In genomic region chr7:73391518-73392321, GRCm38 (mm10) we compare ENCODE assay signal across 8 mouse cellular contexts. TPM values are rescaled to one million over a fixed set of nuclear protein-coding genes. Genes with fewer than 3 reads are reported as not detected.
DNase-seq lines count a peak whose midpoint lies in the region; ATAC-seq and TF ChIP-seq lines count a peak whose summit lies in the region.

No protein-coding gene starts in this region.

- H3K27ac ChIP-seq in cerebellum, adult 2 months (ENCODE audit: insufficient read depth, low read length), result peak overlapping the region; percentile 9; the same call in 1 of the 2 replicates
- H3K27ac ChIP-seq in forebrain, embryonic 10.5 days, result peak overlapping the region; percentile 98
- H3K27ac ChIP-seq in hindbrain, embryonic 10.5 days, result peak overlapping the region; percentile 94
- H3K27ac ChIP-seq in liver, embryonic 15.5 days (replicated peaks), result no peak overlapping the region
- peak overlapping the region; percentile 87 for H3K27ac ChIP-seq in neural tube, embryonic 15.5 days (replicated peaks)

- H3K36me3 ChIP-seq in forebrain, embryonic 10.5 days (replicated peaks), result peaks cover 56% of the 10 kb centered on the region
- peaks cover 65% of the 10 kb centered on the region for H3K36me3 ChIP-seq in hindbrain, embryonic 10.5 days
- H3K36me3 ChIP-seq in liver, embryonic 15.5 days (replicated peaks), result no peaks in the 10 kb centered on the region
- H3K36me3 ChIP-seq in neural tube, embryonic 15.5 days, result no peaks in the 10 kb centered on the region

- TF ChIP-seq CTCF in cerebellum, adult 2 months (IDR thresholded peaks at IDR 0.05; ENCODE audit: borderline replicate concordance, insufficient read depth, low read depth, low read length), result no peak

- peaks cover 3% of the 10 kb centered on the region; the same call in 1 of the 2 replicates for H3K4me1 ChIP-seq in cerebellum, adult 2 months (ENCODE audit: control insufficient read depth, insufficient read depth, low read length)
- H3K4me1 ChIP-seq in forebrain, embryonic 10.5 days, result peaks cover 76% of the 10 kb centered on the region
- peaks cover 86% of the 10 kb centered on the region for H3K4me1 ChIP-seq in hindbrain, embryonic 10.5 days (replicated peaks)
- H3K4me1 ChIP-seq in liver, embryonic 15.5 days (replicated peaks), result no peaks in the 10 kb centered on the region
- peaks cover 66% of the 10 kb centered on the region for H3K4me1 ChIP-seq in neural tube, embryonic 15.5 days

- no peaks in the 10 kb centered on the region for H3K27me3 ChIP-seq in cerebellum, adult 2 months (ENCODE audit: control insufficient read depth, insufficient read depth, low read length)
- 0 out of 2 replicates have a peak, but pooled peaks cover 7% of the 10 kb centered on the region for H3K27me3 ChIP-seq in forebrain, embryonic 10.5 days (ENCODE audit: poor library complexity, severe bottlenecking)
- no peaks in the 10 kb centered on the region; the same call in 1 of the 2 replicates for H3K27me3 ChIP-seq in hindbrain, embryonic 10.5 days (ENCODE audit: insufficient read depth, poor library complexity, severe bottlenecking)
- peaks cover 92% of the 10 kb centered on the region for H3K27me3 ChIP-seq in liver, embryonic 15.5 days
- no peaks in the 10 kb centered on the region for H3K27me3 ChIP-seq in neural tube, embryonic 15.5 days (replicated peaks)

- TF ChIP-seq POLR2A in cerebellum, adult 2 months (IDR thresholded peaks at IDR 0.05; ENCODE audit: borderline replicate concordance, insufficient read depth, low read length), result no peak

- peak overlapping the region; percentile 60 for H3K4me2 ChIP-seq in liver, embryonic 15.5 days
- peak overlapping the region; percentile 93 for H3K4me2 ChIP-seq in neural tube, embryonic 15.5 days

- peak overlapping the region; percentile 68 for H3K4me3 ChIP-seq in cerebellum, adult 2 months (replicated peaks; ENCODE audit: insufficient read depth, low read depth, low read length)
- H3K4me3 ChIP-seq in forebrain, embryonic 10.5 days, result peak overlapping the region; percentile 94
- peak overlapping the region; percentile 94 for H3K4me3 ChIP-seq in hindbrain, embryonic 10.5 days
- H3K4me3 ChIP-seq in liver, embryonic 15.5 days (replicated peaks), result peak overlapping the region; percentile 40
- H3K4me3 ChIP-seq in neural tube, embryonic 15.5 days (replicated peaks), result peak overlapping the region; percentile 60

- no peak for ATAC-seq in liver, embryonic 15.5 days (ENCODE audit: insufficient read depth)
- peak; percentile 22 for ATAC-seq in neural tube, embryonic 15.5 days (ENCODE audit: low FRiP score)

- peak in 1 of 2 experiments; percentile 27 for DNase-seq in cerebellum, adult 2 months
- no peak for DNase-seq in cerebellum, adult 9-10 months
- DNase-seq in Muller cell, postnatal 12 days (ENCODE audit: inconsistent ontology term), result peak; percentile 70
- DNase-seq in forebrain, embryonic 10.5 days (ENCODE audit: extremely low spot score, low spot score), result peak; percentile 55
- peak; percentile 69 for DNase-seq in hindbrain, embryonic 10.5 days (ENCODE audit: low spot score)
- no peak for DNase-seq in spleen, adult 18-20 months

- no peaks in the 10 kb centered on the region for H3K9me3 ChIP-seq in forebrain, embryonic 10.5 days
- H3K9me3 ChIP-seq in hindbrain, embryonic 10.5 days, result no peaks in the 10 kb centered on the region
- no peaks in the 10 kb centered on the region for H3K9me3 ChIP-seq in liver, embryonic 15.5 days (replicated peaks)
- no peaks in the 10 kb centered on the region for H3K9me3 ChIP-seq in neural tube, embryonic 15.5 days (replicated peaks)

- no peak overlapping the region for H3K9ac ChIP-seq in liver, embryonic 15.5 days
- H3K9ac ChIP-seq in neural tube, embryonic 15.5 days (replicated peaks), result peak overlapping the region; percentile 67

- 16% methylated on average over 39 of the region's 39 CpGs for WGBS in cerebellum, adult 2 months
- WGBS in forebrain, embryonic 10.5 days, result under 1% methylated on average over 39 of the region's 39 CpGs
- under 1% methylated on average over 39 of the region's 39 CpGs for WGBS in hindbrain, embryonic 10.5 days
- WGBS in liver, embryonic 15.5 days (ENCODE audit: insufficient replicate concordance), result under 1% methylated on average over 39 of the region's 39 CpGs
- under 1% methylated on average over 39 of the region's 39 CpGs for WGBS in neural tube, embryonic 15.5 days

RNA-seq across cellular contexts. Expression of gene Rgma, which starts 16.4 kb away (rescaled TPM):
- polyA plus RNA-seq in cerebellum, adult 2 months (2012; rRNA removed), result 33.5 and 33.6 TPM in 2 replicates
- 26.2 and 26.8 TPM in 2 replicates for polyA plus RNA-seq in forebrain, embryonic 10.5 days (2016; fragmentation: Nextera tagmentation; extraction: Ambion mirVana)
- 38.4 and 51.1 TPM in 2 replicates for polyA plus RNA-seq in hindbrain, embryonic 10.5 days (2016; fragmentation: Nextera tagmentation; extraction: Ambion mirVana)
- 0.17 and 0.23 TPM in 2 replicates for polyA plus RNA-seq in liver, embryonic 15.5 days (2015; fragmentation: Nextera tagmentation; extraction: Ambion mirVana)
- polyA plus RNA-seq in neural tube, embryonic 15.5 days (2015; fragmentation: Nextera tagmentation; extraction: Ambion mirVana), result 32.3 and 32.7 TPM in 2 replicates

Comparison
In these comparisons a context has a peak if more than half of its experiments do, and no peak if none do; other contexts are left out.
1. DNase-seq: peak in Muller cell, postnatal 12 days (single experiment), forebrain, embryonic 10.5 days (single experiment) and hindbrain, embryonic 10.5 days (single experiment); none in cerebellum, adult 9-10 months (single experiment) and spleen, adult 18-20 months (0 of 2).
2. H3K4me3 ChIP-seq: peak in every context shown above with its lines; median percentile 94 in forebrain, embryonic 10.5 days; 94 in hindbrain, embryonic 10.5 days; 68 in cerebellum, adult 2 months; 60 in neural tube, embryonic 15.5 days; 40 in liver, embryonic 15.5 days.
3. RNA of gene Rgma, which starts 16.4 kb away (polyA plus RNA-seq): 38.4 to 51.1 TPM in hindbrain, embryonic 10.5 days, 33.5 to 33.6 TPM in cerebellum, adult 2 months, 32.3 to 32.7 TPM in neural tube, embryonic 15.5 days and 26.2 to 26.8 TPM in forebrain, embryonic 10.5 days; 0.17 to 0.23 TPM in liver, embryonic 15.5 days; every median in the first group is over 10 times any median in the second.